Mouse (Mus musculus): ENCODE results near the gene Kmt5c. TPM values are rescaled to one million over a fixed set of nuclear protein-coding genes. Genes with fewer than 3 reads are reported as not detected.

Kmt5c gene
- polyA plus RNA-seq, 1 experiment from 2014 or later: 53.7 TPM

GRCm38 (mm10) chr7:4741672-4742481, 2.0 kb downstream of the Kmt5c start:
- no peak for ATAC-seq (ENCODE audit: low FRiP score)
- Histone ChIP-seq H3K27me3 (ENCODE audit: control insufficient read depth, insufficient read depth, low read length) (no peaks in the 10 kb centered on the region), H3K4me1 (replicated peaks; ENCODE audit: control insufficient read depth, insufficient read depth, low read length) (peaks cover 29% of the 10 kb centered on the region), H3K4me2 (replicated peaks) (peak overlapping the region; percentile 72), H3K36me3 (replicated peaks; ENCODE audit: control insufficient read depth, insufficient read depth) (peaks cover 31% of the 10 kb centered on the region), H3K9me3 (ENCODE audit: control insufficient read depth, low read length) (no peaks in the 10 kb centered on the region), H3K27ac (peak overlapping the region; percentile 94), H3K4me3 (replicated peaks; ENCODE audit: low read length) (peak overlapping the region; percentile 71), H3K9ac (peak overlapping the region; percentile 88)
- DNase-seq (ENCODE audit: low spot score): no peak
- WGBS: 81% methylated on average over 21 of the region's 21 CpGs

DNA sequence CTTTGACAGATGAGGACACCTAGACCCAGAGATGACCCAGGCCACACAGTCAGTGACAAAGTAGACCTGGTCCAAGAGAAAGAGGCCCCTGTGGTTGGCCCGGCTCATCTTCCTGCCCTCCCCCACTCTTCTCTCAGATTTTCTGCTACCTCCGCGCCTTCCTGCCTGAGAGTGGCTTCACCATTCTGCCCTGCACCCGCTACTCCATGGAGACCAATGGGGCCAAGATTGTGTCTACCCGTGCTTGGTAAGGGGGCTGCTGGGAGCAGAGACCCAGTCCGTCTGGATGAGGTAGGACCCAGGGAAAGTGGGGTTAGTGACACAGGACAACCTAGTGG, 2.5 kb downstream of the Kmt5c start:
- no peaks in the 10 kb centered on the region for H3K9me3 ChIP-seq (ENCODE audit: control insufficient read depth, low read length)
- ATAC-seq (ENCODE audit: low FRiP score) (no peak), DNase-seq (ENCODE audit: low spot score) (no peak)
- WGBS: 83% methylated on average over 6 of the region's 6 CpGs
- H3K9ac ChIP-seq: 0 out of 2 replicates have a peak overlapping the region, but pooled peaks have one; percentile 88
- H3K4me1 ChIP-seq (replicated peaks; ENCODE audit: control insufficient read depth, insufficient read depth, low read length): peaks cover 29% of the 10 kb centered on the region
- H3K27me3 ChIP-seq (ENCODE audit: control insufficient read depth, insufficient read depth, low read length): no peaks in the 10 kb centered on the region
- peak overlapping the region; percentile 4; the same call in 1 of the 2 replicates for H3K4me2 ChIP-seq (replicated peaks)
- peaks cover 36% of the 10 kb centered on the region for H3K36me3 ChIP-seq (replicated peaks; ENCODE audit: control insufficient read depth, insufficient read depth)
- no peak overlapping the region for H3K27ac ChIP-seq
- no peak overlapping the region for H3K4me3 ChIP-seq (replicated peaks; ENCODE audit: low read length)

DNA sequence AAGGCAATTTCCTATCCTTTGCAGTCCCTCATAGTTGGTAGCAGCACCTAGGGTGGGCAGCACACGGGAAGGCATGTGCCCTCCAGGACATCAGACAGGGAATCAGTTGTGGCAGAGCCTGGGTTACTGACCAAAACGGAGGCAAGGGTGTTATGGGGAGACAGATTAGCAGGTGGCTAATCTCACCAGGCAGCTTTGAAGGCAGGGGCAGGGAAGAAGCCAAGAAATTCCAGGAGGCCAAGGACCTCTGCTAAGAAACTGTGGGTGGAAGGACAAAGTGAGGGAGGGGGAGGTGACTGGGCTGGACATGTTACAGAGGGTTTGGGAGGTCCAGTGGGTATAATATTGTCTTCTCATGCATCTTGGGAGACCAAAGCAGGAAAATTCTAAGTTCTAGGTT, 3.4 kb downstream of the Kmt5c start:
- Histone ChIP-seq H3K4me1 (replicated peaks; ENCODE audit: control insufficient read depth, insufficient read depth, low read length) (peaks cover 28% of the 10 kb centered on the region), H3K27ac (no peak overlapping the region), H3K9ac (no peak overlapping the region), H3K9me3 (ENCODE audit: control insufficient read depth, low read length) (no peaks in the 10 kb centered on the region), H3K27me3 (ENCODE audit: control insufficient read depth, insufficient read depth, low read length) (no peaks in the 10 kb centered on the region), H3K36me3 (replicated peaks; ENCODE audit: control insufficient read depth, insufficient read depth) (peaks cover 36% of the 10 kb centered on the region), H3K4me3 (replicated peaks; ENCODE audit: low read length) (no peak overlapping the region), H3K4me2 (replicated peaks) (no peak overlapping the region)
- no peak for DNase-seq (ENCODE audit: low spot score)
- WGBS: 73% methylated on average over 2 of the region's 2 CpGs
- no peak for ATAC-seq (ENCODE audit: low FRiP score)

DNA sequence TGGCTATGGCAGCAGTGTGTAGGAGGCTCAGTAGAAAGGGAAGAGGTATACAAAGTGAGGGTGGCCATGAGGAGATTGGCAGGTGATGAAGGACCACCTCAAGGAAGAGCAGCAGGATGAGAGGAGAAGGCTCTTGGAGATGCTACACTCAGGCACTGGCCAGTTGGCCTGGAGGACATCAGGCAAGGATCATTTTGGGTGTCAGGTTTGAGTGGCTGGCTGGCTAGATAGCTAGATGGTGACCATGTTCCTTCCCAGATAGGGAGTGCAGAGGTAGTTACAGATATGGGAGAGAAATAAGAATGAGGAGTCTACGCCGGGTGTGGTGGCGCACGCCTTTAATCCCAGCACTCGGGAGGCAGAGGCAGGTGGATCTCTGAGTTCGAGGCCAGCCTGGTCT, 5.0 kb downstream of the Kmt5c start:
- peaks cover 20% of the 10 kb centered on the region for H3K4me1 ChIP-seq (replicated peaks; ENCODE audit: control insufficient read depth, insufficient read depth, low read length)
- H3K27me3 ChIP-seq (ENCODE audit: control insufficient read depth, insufficient read depth, low read length): no peaks in the 10 kb centered on the region
- no peak for DNase-seq (ENCODE audit: low spot score)
- H3K4me2 ChIP-seq (replicated peaks): no peak overlapping the region
- H3K36me3 ChIP-seq (replicated peaks; ENCODE audit: control insufficient read depth, insufficient read depth): peaks cover 36% of the 10 kb centered on the region
- WGBS: 97% methylated on average over 5 of the region's 6 CpGs
- no peak for ATAC-seq (ENCODE audit: low FRiP score)
- H3K4me3 ChIP-seq (replicated peaks; ENCODE audit: low read length): no peak overlapping the region
- H3K27ac ChIP-seq: no peak overlapping the region
- H3K9me3 ChIP-seq (ENCODE audit: control insufficient read depth, low read length): no peaks in the 10 kb centered on the region
- no peak overlapping the region for H3K9ac ChIP-seq

DNA sequence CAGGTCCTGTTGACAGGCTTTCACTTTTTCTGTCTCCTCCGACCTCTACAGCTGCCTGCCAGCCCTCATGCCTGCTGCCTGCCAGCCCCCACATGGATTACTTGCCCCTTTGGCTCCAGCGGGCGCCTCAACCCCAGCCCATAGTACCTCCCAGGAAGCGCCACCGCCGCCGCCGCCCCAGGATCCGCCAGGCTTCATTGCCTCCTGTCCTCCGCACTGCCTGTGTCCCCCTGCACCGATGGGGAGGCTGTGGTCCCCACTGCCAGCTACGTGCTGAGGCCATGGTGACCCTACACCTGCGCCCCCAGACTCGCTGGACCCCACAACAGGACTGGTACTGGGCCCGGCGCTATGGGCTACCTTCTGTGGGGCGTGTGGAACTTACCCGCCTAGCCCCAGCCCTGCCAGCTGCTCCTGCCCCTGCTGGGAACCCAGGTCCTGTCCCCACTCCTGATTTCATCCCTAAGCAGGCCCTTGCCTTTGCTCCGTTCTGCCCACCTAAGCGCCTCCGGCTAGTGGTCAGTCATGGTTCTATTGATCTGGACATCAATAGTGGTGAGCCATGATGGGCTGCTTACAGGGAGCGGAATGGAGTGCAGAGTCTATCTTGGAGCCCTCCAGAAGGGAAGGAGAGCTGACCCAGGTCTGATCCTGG, 6.5 kb downstream of the Kmt5c start:
- ATAC-seq (ENCODE audit: low FRiP score) (no peak), DNase-seq (ENCODE audit: low spot score) (no peak)
- Histone ChIP-seq H3K9ac (no peak overlapping the region), H3K27ac (no peak overlapping the region), H3K4me2 (replicated peaks) (no peak overlapping the region), H3K9me3 (ENCODE audit: control insufficient read depth, low read length) (no peaks in the 10 kb centered on the region), H3K4me3 (replicated peaks; ENCODE audit: low read length) (no peak overlapping the region), H3K27me3 (ENCODE audit: control insufficient read depth, insufficient read depth, low read length) (no peaks in the 10 kb centered on the region), H3K4me1 (replicated peaks; ENCODE audit: control insufficient read depth, insufficient read depth, low read length) (peaks cover 13% of the 10 kb centered on the region), H3K36me3 (replicated peaks; ENCODE audit: control insufficient read depth, insufficient read depth) (peaks cover 36% of the 10 kb centered on the region)
- 85% methylated on average over 22 of the region's 22 CpGs for WGBS

DNA sequence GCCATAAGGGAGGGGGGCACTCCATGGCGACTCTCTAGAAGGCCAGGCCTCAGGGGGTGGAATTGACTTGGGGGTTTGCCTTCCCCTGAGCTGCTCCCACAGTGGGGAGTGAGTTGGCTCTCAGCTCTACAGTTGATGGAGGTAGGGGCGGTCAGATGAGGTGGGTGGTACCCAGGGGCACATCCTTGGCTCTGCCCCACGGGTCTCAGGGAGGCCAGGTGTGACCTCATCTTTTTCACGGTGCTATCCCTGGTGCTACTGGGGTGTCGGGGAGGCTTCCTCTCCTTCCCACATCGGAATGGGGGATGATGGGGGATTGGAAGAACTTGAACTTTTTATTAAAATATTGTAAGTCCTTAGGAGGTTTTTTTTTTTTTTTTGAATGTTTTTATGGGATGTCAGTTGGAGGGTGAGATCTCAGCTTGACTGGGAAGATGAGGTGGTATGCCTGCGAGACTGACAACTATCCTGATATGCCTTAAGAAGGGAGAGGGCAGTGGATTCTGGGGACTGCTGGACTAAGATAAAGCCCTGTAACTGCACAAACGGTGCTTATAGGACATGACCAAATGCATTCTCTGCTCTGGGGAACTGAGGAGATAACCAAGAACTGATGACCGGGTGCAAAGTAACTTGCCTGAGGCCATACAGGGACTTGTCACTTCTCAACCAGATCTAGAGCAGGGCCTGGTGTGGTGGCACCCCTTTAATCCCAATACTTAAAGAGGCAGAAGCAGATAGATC, 7.4 kb downstream of the Kmt5c start:
- 84% methylated on average over 9 of the region's 9 CpGs for WGBS
- DNase-seq (ENCODE audit: low spot score) (no peak), ATAC-seq (ENCODE audit: low FRiP score) (0 out of 2 replicates have a peak, but pooled peaks have one; percentile 13)
- no peaks in the 10 kb centered on the region for H3K27me3 ChIP-seq (ENCODE audit: control insufficient read depth, insufficient read depth, low read length)
- H3K4me1 ChIP-seq (replicated peaks; ENCODE audit: control insufficient read depth, insufficient read depth, low read length): peaks cover 5% of the 10 kb centered on the region
- H3K9ac ChIP-seq: no peak overlapping the region
- no peaks in the 10 kb centered on the region for H3K9me3 ChIP-seq (ENCODE audit: control insufficient read depth, low read length)
- no peak overlapping the region for H3K4me2 ChIP-seq (replicated peaks)
- peaks cover 36% of the 10 kb centered on the region for H3K36me3 ChIP-seq (replicated peaks; ENCODE audit: control insufficient read depth, insufficient read depth)
- no peak overlapping the region for H3K27ac ChIP-seq
- no peak overlapping the region for H3K4me3 ChIP-seq (replicated peaks; ENCODE audit: low read length)

DNA sequence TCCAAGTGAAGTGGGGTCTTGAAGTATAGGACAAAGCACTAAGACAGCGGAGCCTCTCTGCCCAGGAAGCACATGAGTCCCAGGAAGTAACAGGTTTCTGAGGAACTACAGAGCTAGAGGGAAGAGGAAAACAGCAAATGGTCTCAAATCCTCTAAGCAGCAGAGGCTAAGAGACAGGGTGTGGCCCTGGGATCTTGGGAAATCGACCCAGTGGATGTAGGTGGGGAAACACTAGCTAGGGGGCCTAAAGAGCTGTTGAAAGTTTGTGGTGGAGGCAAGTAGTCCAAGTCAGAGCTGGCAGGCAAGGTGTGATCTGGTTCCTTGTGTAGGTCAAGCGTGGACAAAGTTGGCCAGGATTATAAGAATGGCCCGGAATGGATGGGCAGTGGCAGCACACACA, 8.4 kb downstream of the Kmt5c start:
- H3K27me3 ChIP-seq (ENCODE audit: control insufficient read depth, insufficient read depth, low read length): no peaks in the 10 kb centered on the region
- H3K4me1 ChIP-seq (replicated peaks; ENCODE audit: control insufficient read depth, insufficient read depth, low read length): no peaks in the 10 kb centered on the region
- no peaks in the 10 kb centered on the region for H3K9me3 ChIP-seq (ENCODE audit: control insufficient read depth, low read length)
- peaks cover 36% of the 10 kb centered on the region for H3K36me3 ChIP-seq (replicated peaks; ENCODE audit: control insufficient read depth, insufficient read depth)
- H3K27ac ChIP-seq: no peak overlapping the region
- H3K4me3 ChIP-seq (replicated peaks; ENCODE audit: low read length): no peak overlapping the region
- H3K9ac ChIP-seq: no peak overlapping the region
- ATAC-seq (ENCODE audit: low FRiP score): no peak
- 76% methylated on average over 4 of the region's 4 CpGs for WGBS
- no peak for DNase-seq (ENCODE audit: low spot score)
- H3K4me2 ChIP-seq (replicated peaks): no peak overlapping the region

- Histone ChIP-seq H3K9me3 (ENCODE audit: control insufficient read depth, low read length) (no peaks in the 10 kb centered on the region), H3K4me2 (replicated peaks) (no peak overlapping the region), H3K4me1 (replicated peaks; ENCODE audit: control insufficient read depth, insufficient read depth, low read length) (no peaks in the 10 kb centered on the region), H3K4me3 (replicated peaks; ENCODE audit: low read length) (no peak overlapping the region), H3K27ac (no peak overlapping the region), H3K36me3 (replicated peaks; ENCODE audit: control insufficient read depth, insufficient read depth) (peaks cover 30% of the 10 kb centered on the region), H3K27me3 (ENCODE audit: control insufficient read depth, insufficient read depth, low read length) (no peaks in the 10 kb centered on the region), H3K9ac (no peak overlapping the region)
- ATAC-seq (ENCODE audit: low FRiP score): no peak
- 90% methylated on average over 2 of the region's 2 CpGs for WGBS
- no peak for DNase-seq (ENCODE audit: low spot score)
These were observed 9.3 kb downstream of the Kmt5c start for GRCm38 (mm10) chr7:4749169-4749568.
